Mouse (Mus musculus) adrenal gland, adult 2 months (tissue): ENCODE measurements around the gene Kidins220. TPM values are rescaled to one million over a fixed set of nuclear protein-coding genes. Genes with fewer than 3 reads are reported as not detected.

Experiments
- DNase-seq: peaks from one replicate; pipeline ENCODE4 v3.0.0; 2021
- long read RNA-seq: library from polyadenylated mRNA; stranded (forward); transcript quantifications from one replicate; pipeline ENCODE4 v2.0.0, GENCODE M21; 2021
- polyA plus RNA-seq: library from polyadenylated mRNA; depleted of rRNA; stranded (reverse); fragments of >200 nt; gene quantifications from 2 replicates; pipeline ENCODE4 v1.2.3, GENCODE M21; 2012; rRNA removed
- total RNA-seq, 2 experiments: library from RNA; stranded (reverse); gene quantifications; 2 replicates each; pipeline ENCODE4 v1.2.3; 2021

The Kidins220 gene
- total RNA-seq: 100 to 1,000 TPM in 1 of 2 experiments, 10 to 100 TPM in 1; 90.9 to 111 TPM
- polyA plus RNA-seq: 89.9 and 112 TPM in 2 replicates
- long read RNA-seq, partial matches to known transcripts: 9 of 20 reads
- long read RNA-seq, other reads (novel, unspliced or antisense): 11 of 20 reads

DNA sequence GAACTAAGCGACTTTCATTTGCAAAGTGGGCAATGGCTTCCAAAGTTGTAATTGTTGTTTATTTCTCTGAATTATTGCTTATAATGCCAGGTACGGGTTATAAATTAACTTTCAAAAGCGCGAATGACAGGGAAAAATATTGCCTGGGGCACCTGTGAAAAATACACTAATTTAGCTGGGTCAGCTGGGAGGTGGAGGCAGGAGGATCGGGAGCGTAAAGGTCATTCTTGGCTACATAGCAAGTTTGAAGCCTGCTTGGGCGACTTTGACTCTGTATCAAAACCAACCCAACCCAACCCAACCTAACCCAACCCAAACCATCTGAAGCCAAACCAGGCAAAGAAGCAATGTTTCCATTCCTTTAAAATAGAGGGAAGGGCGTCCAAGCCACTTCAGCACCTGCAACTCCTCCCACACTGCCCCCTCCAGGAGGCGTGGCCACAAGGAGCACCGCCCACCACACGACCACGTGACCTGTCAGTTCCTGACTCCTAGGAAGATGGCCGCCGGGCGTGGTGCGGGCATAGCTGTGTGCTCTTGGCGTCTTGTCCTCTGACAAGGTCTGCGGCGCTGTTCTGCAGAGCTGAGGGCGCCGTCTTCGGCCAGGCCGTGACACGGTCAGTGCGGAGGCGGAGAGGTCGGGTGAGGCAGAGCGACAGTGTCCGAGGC lies at the start of gene Kidins220:
TSS of gene Kidins220 (plus strand) at position 480 of the 669 bp plus-strand sequence.
- DNase-seq: peak; percentile 95

GRCm38 (mm10) chr12:24925276-24925675 lies 49.4 kb upstream of the Kidins220 start:
- no peak for DNase-seq

- no peak for DNase-seq
These were observed 49.0 kb upstream of the Kidins220 start for GRCm38 (mm10) chr12:24925684-24926083.

GRCm38 (mm10) chr12:24928051-24928748 lies 46.5 kb upstream of the Kidins220 start:
- no peak for DNase-seq

GRCm38 (mm10) chr12:24929043-24929442 lies 45.7 kb upstream of the Kidins220 start:
- DNase-seq: no peak

GRCm38 (mm10) chr12:24930760-24931159 lies 44.0 kb upstream of the Kidins220 start:
- peak; percentile 38 for DNase-seq

DNA sequence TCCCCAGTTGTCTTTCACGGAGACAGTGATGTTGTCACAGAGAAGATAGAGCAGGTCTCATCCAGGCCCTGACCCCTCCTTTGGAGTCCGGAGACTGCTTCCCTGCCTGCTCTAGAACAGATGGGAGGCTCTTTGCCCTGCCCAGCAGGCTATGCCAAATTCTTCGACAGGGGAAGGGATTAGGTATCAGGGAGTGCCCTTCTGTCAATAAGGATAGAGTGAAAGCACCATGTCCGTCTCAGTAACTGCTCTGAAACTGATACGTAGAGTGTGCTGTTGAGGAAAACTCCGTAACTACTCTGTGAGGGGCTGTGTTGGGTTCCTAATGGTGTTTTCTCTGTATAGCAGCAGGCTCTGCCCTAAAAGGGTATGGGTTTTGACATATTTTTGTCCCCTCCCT lies 42.6 kb upstream of the Kidins220 start:
- no peak for DNase-seq

- DNase-seq: peak; percentile 48
These were observed 41.4 kb upstream of the Kidins220 start for GRCm38 (mm10) chr12:24933206-24933775.

DNA sequence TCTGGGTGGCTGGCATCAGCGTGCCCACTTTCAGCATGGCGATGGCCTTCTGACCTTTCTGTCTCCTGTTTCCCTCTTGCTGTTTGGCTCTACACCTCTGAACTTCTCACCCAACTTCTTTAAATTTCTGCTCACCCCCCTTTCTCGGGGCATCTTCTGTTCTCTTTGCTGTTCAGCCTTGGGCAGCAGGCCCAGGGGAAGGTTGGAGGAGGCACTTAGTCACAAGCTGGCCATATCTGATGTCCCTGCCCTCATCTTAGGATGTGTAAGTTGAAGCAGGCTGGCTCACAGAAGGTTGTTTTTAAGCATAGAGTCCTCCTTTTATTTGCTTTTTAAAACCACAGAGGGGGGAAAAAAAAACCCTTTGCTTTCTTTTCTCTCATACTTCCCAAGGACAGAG lies 40.7 kb upstream of the Kidins220 start:
- peak; percentile 83 for DNase-seq

DNA sequence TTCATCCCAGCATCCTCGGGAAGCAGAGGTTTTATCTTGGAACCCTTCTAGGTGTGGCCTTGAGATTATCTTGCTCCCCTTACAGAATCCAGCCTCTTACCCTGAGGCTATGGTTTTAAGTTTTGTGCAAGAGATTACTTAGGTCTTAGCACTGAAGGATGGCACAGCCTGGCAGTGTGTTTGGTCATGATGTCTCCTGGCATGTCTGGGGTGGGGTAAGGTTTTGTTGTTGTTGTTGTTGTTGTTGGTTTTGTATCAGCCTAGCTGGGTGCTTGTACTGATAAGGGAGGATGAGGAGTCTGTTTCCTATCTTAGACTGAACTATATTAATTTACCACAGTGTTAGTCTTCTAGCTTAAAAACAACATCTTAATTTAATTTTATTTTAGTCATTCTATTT lies 38.4 kb upstream of the Kidins220 start:
- DNase-seq: no peak

- no peak for DNase-seq
These were observed 35.4 kb upstream of the Kidins220 start for GRCm38 (mm10) chr12:24939372-24939771.

- no peak for DNase-seq
These were observed 32.0 kb upstream of the Kidins220 start for GRCm38 (mm10) chr12:24942619-24943287.

GRCm38 (mm10) chr12:24943427-24943826 lies 31.3 kb upstream of the Kidins220 start:
- no peak for DNase-seq

- DNase-seq: no peak
These were observed 30.1 kb upstream of the Kidins220 start for GRCm38 (mm10) chr12:24944597-24944996.

DNA sequence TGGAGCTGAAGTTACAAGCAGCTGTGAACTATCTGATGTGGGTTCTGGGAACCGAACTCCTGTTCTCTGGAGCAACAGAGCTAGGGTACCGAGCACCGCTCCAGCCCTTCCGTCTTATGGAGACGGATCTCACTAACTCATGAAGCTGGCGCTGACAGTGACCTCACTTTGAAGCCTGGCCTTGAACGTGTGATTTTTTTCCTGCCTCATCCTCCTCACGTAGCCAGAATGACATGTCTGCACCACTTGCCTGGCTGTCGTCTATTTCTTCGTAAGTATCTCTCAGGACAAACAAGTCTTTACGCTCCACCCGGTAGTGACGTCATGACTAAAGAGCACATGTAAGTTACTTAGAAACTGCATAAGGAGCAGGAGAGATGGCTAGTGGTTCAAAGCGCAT lies 27.7 kb upstream of the Kidins220 start:
- DNase-seq: peak; percentile 37

- DNase-seq: peak; percentile 41
These were observed 26.4 kb upstream of the Kidins220 start for GRCm38 (mm10) chr12:24948344-24948743.

DNA sequence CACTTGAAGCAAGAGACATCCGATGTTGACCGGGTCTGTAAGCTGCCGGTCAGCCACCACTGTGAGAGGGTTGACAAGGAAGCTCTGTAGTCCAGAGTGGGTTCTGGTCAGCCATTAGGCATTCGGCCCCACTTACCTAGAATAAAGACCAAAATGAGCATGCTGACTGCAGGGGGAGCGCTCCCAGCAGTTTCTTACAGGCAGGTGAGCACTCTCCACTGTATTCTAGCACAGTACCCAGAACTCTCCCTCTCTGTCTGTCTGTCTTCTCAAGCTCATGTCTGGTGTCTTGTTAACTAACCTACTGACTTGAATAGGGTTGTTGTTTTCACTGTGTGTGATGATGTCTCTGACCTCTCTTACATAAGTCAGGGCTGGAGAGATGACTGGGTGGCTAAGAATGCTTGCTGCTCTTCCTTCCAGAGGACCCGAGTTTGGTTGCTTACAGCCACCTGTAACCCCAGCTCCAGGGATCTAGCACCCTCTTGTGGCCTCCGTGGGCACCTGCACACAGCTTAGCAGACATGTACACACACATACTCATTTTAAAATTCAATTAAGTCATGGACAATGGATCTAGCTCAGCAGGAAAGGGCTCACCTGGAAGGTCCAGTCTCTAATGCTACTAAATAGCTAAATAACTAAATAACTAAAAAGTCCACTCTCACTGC lies 24.2 kb upstream of the Kidins220 start:
- no peak for DNase-seq

- peak; percentile 48 for DNase-seq
These were observed 22.6 kb upstream of the Kidins220 start for GRCm38 (mm10) chr12:24952147-24952546.

- no peak for DNase-seq
These were observed 19.6 kb upstream of the Kidins220 start for GRCm38 (mm10) chr12:24955137-24955536.

- DNase-seq: no peak
These were observed 16.2 kb upstream of the Kidins220 start for GRCm38 (mm10) chr12:24958526-24958925.

GRCm38 (mm10) chr12:24961821-24962220 lies 12.9 kb upstream of the Kidins220 start:
- DNase-seq: no peak
